Mouse (Mus musculus) limb, embryonic 12.5 days (tissue): ENCODE data around the gene Olfr24. TPM values are rescaled to one million over a fixed set of nuclear protein-coding genes. Genes with fewer than 3 reads are reported as not detected.

Experiments used
- polyA plus RNA-seq: library from polyadenylated mRNA; unstranded; fragments of >200 nt; fragmentation: Nextera tagmentation; extraction: Ambion mirVana; gene quantifications from 2 replicates; pipeline ENCODE4 v1.2.1, GENCODE M21; 2016

Olfr24 gene
- polyA plus RNA-seq, 1 experiment from 2014 or later = not detected

Other genes starting within 250 kb of the Olfr24 start
- not detected in 2 replicates for gene Muc16, start 89.5 kb downstream of the Olfr24 start, polyA plus RNA-seq
- not detected in 2 replicates for gene Olfr828, start 55.5 kb upstream of the Olfr24 start, polyA plus RNA-seq
- not detected in 2 replicates for gene Olfr829, start 90.9 kb upstream of the Olfr24 start, polyA plus RNA-seq
- gene Olfr830, start 110.7 kb upstream of the Olfr24 start, polyA plus RNA-seq = not detected in 2 replicates
- not detected in 2 replicates for gene Olfr832, start 173.1 kb upstream of the Olfr24 start, polyA plus RNA-seq
- gene Olfr834, start 224.0 kb upstream of the Olfr24 start, polyA plus RNA-seq = not detected in 2 replicates